Mouse (Mus musculus): ENCODE results near the gene Ky. TPM values are rescaled to one million over a fixed set of nuclear protein-coding genes. Genes with fewer than 3 reads are reported as not detected.

Gene Ky
- total and polyA plus RNA-seq, 3 experiments = not detected

DNA sequence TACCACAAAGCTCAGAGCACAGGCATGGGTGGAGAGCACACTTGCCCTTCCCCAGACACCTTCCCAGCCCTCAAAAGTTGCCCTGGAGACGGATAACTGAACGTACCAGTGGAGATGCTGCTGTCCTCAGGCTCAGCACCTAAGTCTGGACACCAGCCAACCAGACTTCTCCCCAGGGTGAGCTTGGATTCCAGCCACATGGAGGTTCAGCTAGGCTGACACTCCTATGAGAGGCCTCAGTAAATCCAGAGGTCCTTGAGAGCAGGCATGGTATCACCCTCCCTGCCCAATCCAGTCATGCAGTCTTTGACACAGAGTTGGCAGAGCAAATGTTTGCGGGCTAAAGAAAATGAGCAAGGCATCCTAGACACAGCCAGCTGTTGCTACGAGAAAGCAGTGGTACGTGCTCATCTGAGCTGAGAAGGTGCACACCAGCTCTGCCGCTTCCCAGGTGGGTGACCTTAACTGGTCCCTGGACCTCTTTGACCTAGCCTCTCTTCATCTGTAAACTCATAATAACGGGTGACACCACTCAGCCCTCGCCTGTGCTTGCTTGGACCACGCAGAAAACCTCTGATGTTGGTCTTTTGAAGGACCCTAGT, 8.4 kb upstream of the Ky start:
- no peak for DNase-seq (ENCODE audit: extremely low read depth)
- dilution Hi-C loops (cut with MboI; ENCODE audit: extremely low pct_ligation_motif_present, extremely low pct_unique_long_range_greater_than_20kb, low sequenced_read_pairs) (no loop called here), in situ Hi-C loops (cut with MboI; ENCODE audit: low pct_ligation_motif_present, low pct_unique_long_range_greater_than_20kb, low sequenced_read_pairs) (no loop called here)
- H3K4me2 ChIP-seq (ENCODE audit: insufficient read depth, low read depth, poor library complexity, severe bottlenecking) = no peak overlapping the region
- no peak overlapping the region for H3K27ac ChIP-seq (ENCODE audit: insufficient read depth, low read depth)
- TF ChIP-seq TBP (conservative IDR thresholded peaks at IDR 0.05; ENCODE audit: low read depth, low read length) = no peak
- TF ChIP-seq CHD2 (IDR thresholded peaks at IDR 0.05; ENCODE audit: low read length) = no peak
- no peak for TF ChIP-seq HCFC1 (IDR thresholded peaks at IDR 0.05; ENCODE audit: low read depth, low read length)
- no peak for TF ChIP-seq USF2 (conservative IDR thresholded peaks at IDR 0.05; ENCODE audit: low read depth, low read length)
- TF ChIP-seq ZMIZ1 (IDR thresholded peaks at IDR 0.05; ENCODE audit: low read depth, low read length) = no peak
- H3K79me2 ChIP-seq (replicated peaks; ENCODE audit: control insufficient read depth, extremely low read depth, insufficient read depth, poor library complexity, severe bottlenecking) = no peaks in the 10 kb centered on the region
- peaks cover 65% of the 10 kb centered on the region for H3K9me3 ChIP-seq (replicated peaks; ENCODE audit: low read length)
- H3K9ac ChIP-seq (ENCODE audit: insufficient read depth, low read depth) = no peak overlapping the region
- no peaks in the 10 kb centered on the region for H3K4me1 ChIP-seq (ENCODE audit: control insufficient read depth in 1 of 2, insufficient read depth in 2 of 2)
- no peaks in the 10 kb centered on the region for H3K36me3 ChIP-seq (replicated peaks in 1 of 2; ENCODE audit: control insufficient read depth in 1 of 2, insufficient read depth in 1 of 2, low read length in 1 of 2)
- no peak overlapping the region for H3K4me3 ChIP-seq (replicated peaks in 1 of 3; ENCODE audit: low read depth in 2 of 3, low read length in 2 of 3, poor library complexity in 1 of 3)
- peaks cover 3% of the 10 kb centered on the region for H3K27me3 ChIP-seq (replicated peaks)

DNA sequence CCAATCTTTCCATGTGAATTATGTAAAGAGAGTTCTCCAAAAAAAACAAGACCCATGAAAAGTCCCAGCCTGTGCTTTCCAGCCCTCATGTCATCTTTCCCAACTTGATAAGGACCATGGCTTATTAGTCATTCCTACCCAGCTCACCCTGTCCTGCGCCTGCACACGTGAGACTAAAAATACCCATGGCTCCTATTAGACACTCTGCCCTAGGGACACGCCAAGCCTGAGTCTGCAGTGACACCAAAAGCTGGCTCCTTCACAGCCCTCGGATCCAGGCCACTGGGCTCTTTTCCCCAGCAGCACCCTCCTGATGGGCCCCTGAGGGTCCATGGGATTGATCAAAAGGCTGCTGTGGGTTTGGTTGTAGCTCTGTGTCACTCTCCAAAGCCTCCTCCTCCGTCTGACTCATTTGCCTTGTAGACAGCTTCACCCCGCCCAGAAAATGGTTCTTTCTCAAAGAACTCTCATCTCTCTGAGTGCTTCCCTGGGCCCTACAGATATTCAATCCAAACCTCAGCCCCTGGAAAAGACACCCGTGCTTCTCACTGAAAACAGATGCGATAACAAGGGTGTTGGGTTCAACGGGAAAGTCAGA, 7.6 kb upstream of the Ky start:
- dilution Hi-C loops (cut with MboI; ENCODE audit: extremely low pct_ligation_motif_present, extremely low pct_unique_long_range_greater_than_20kb, low sequenced_read_pairs) = no loop called here
- in situ Hi-C loops (cut with MboI; ENCODE audit: low pct_ligation_motif_present, low pct_unique_long_range_greater_than_20kb, low sequenced_read_pairs) = no loop called here
- TF ChIP-seq POLR2AphosphoS2 (IDR thresholded peaks at IDR 0.05; ENCODE audit: low read depth, low read length) (no peak), IRF4 (IDR thresholded peaks at IDR 0.05; ENCODE audit: low read depth, low read length) (no peak), ETS1 (conservative IDR thresholded peaks at IDR 0.05; ENCODE audit: low read depth, low read length) (no peak), USF1 (IDR thresholded peaks at IDR 0.05; ENCODE audit: low read depth, low read length) (no peak), MYC (IDR thresholded peaks at IDR 0.05; ENCODE audit: low read depth, low read length) (no peak), ZMIZ1 (IDR thresholded peaks at IDR 0.05; ENCODE audit: low read depth, low read length) (no peak), MEF2A (IDR thresholded peaks at IDR 0.05; ENCODE audit: borderline replicate concordance, low read depth, low read length) (no peak), ZKSCAN1 (IDR thresholded peaks at IDR 0.05; ENCODE audit: borderline replicate concordance, low read depth, low read length) (no peak), KAT2A (IDR thresholded peaks at IDR 0.05; ENCODE audit: insufficient replicate concordance, low read length) (no peak), ZNF384 (IDR thresholded peaks at IDR 0.05; ENCODE audit: low read depth, low read length) (no peak), TBP (conservative IDR thresholded peaks at IDR 0.05; ENCODE audit: low read depth, low read length) (no peak), MAX (IDR thresholded peaks at IDR 0.05; ENCODE audit: low read length) (no peak)
- H3K9me3 ChIP-seq (replicated peaks; ENCODE audit: low read length) = peaks cover 60% of the 10 kb centered on the region
- no peaks in the 10 kb centered on the region for H3K36me3 ChIP-seq (replicated peaks in 1 of 2; ENCODE audit: control insufficient read depth in 1 of 2, insufficient read depth in 1 of 2, low read length in 1 of 2)
- no peak overlapping the region for H3K4me2 ChIP-seq (ENCODE audit: insufficient read depth, low read depth, poor library complexity, severe bottlenecking)
- no peaks in the 10 kb centered on the region for H3K4me1 ChIP-seq (ENCODE audit: control insufficient read depth in 1 of 2, insufficient read depth in 2 of 2)
- H3K4me3 ChIP-seq (replicated peaks in 1 of 3; ENCODE audit: low read depth in 2 of 3, low read length in 2 of 3, poor library complexity in 1 of 3) = no peak overlapping the region
- H3K79me2 ChIP-seq (replicated peaks; ENCODE audit: control insufficient read depth, extremely low read depth, insufficient read depth, poor library complexity, severe bottlenecking) = no peaks in the 10 kb centered on the region
- H3K9ac ChIP-seq (ENCODE audit: insufficient read depth, low read depth) = no peak overlapping the region
- DNase-seq (ENCODE audit: extremely low read depth) = no peak
- H3K27me3 ChIP-seq (replicated peaks) = peaks cover 3% of the 10 kb centered on the region
- H3K27ac ChIP-seq (ENCODE audit: insufficient read depth, low read depth) = no peak overlapping the region

Data from CH12.LX (cell line).